Mouse (Mus musculus) intestine, embryonic 16.5 days (tissue): ENCODE data around the gene Nog. TPM values are rescaled to one million over a fixed set of nuclear protein-coding genes. Genes with fewer than 3 reads are reported as not detected.
A peak's percentile ranks its signal among the peaks of the same experiment; 100 is the strongest.

Experiments used
- ATAC-seq: fragments of 200-750 bp; cut with Nextera tagmentation; 2 replicates; pipeline ENCODE4 v1.8.0; 2017; ENCODE audit warnings: moderate TSS enrichment, moderate library complexity
- H3K27ac ChIP-seq: fragments of 300-500 bp; sonication (generic); 2 replicates; pipeline ENCODE4 v1.5.1; 2014; ENCODE audit warnings: mild to moderate bottlenecking, low read length
- H3K27me3 ChIP-seq: fragments of 300-500 bp; sonication (generic); replicated peaks from 2 replicates; pipeline ENCODE4 v1.6.1; 2014; ENCODE audit warnings: low read length, control low read depth, mixed read lengths; ENCODE audit not compliant: control insufficient read depth, insufficient read depth
- H3K36me3 ChIP-seq: fragments of 300-500 bp; sonication (generic); 2 replicates; pipeline ENCODE4 v1.6.1; 2014; ENCODE audit warnings: low read length, control low read depth; ENCODE audit not compliant: control insufficient read depth, insufficient read depth
- H3K4me1 ChIP-seq: fragments of 300-500 bp; sonication (generic); 2 replicates; pipeline ENCODE4 v1.6.1; 2014; ENCODE audit warnings: low read length, control low read depth, mixed read lengths; ENCODE audit not compliant: control insufficient read depth, insufficient read depth
- H3K4me2 ChIP-seq: fragments of 300-500 bp; sonication (generic); 2 replicates; pipeline ENCODE4 v1.6.1; 2014; ENCODE audit warnings: low read depth, low read length, control low read depth
- H3K4me3 ChIP-seq: fragments of 300-500 bp; sonication (generic); 2 replicates; pipeline ENCODE4 v1.5.1; 2014; ENCODE audit warnings: mild to moderate bottlenecking, low read length
- H3K9ac ChIP-seq: fragments of 300-500 bp; sonication (generic); 2 replicates; pipeline ENCODE4 v1.6.1; 2014; ENCODE audit warnings: low read depth, low read length
- H3K9me3 ChIP-seq: fragments of 300-500 bp; sonication (generic); 2 replicates; pipeline ENCODE4 v1.6.1; 2016; ENCODE audit warnings: low read length, control low read depth; ENCODE audit not compliant: control insufficient read depth
- WGBS: fragments of 180-500 bp; shearing (Covaris S2); extraction: QIAGEN DNeasy Blood & Tissue Kit; methylation state at CpG from one replicate; pipeline ENCODE4 v1.1.7; 2014; 5-methylcytosine and 5-hydroxymethylcytosine counted together
- polyA plus RNA-seq: library from polyadenylated mRNA; unstranded; fragments of >200 nt; fragmentation: Nextera tagmentation; extraction: Ambion mirVana; gene quantifications from 2 replicates; pipeline ENCODE4 v1.2.1, GENCODE M21; 2015

Gene Nog
- polyA plus RNA-seq, 1 experiment from 2014 or later = 1.3 TPM

DNA sequence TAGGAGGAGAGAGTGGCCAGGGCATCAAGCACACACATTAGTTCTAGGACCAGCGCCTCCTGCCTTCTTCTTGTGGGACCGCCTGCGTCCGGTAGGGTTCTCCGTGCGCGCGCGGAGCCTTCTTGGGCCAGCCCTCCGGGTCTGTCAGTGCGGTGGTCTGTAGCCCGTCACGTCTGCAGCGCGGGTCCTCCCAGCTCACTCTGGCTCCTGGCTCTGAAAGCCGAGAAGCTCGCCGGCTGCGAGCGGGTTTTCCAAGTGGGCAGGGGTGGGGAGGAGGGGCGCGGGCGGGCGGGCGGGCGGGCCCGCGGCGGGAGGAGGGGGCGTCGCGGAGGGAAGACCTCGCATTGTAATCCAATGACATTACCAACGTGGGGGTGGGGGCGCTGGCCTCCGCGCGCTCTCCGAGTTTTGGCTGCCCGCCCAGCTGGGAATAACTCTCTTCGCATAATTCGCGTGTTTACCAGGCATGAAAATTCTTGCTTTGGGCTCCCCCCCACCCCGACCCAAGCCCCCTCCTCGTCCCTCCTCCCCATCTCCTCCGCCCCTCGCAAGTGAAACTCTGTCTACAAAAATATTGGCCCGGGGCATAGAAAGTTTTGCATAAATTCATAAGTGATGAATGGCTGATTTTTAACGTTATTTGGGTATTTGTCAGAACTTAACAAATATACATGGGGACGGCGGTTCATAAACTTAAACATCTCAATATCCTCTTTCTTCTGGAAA, 3.7 kb downstream of the Nog start:
- peak overlapping the region; percentile 48 for H3K27ac ChIP-seq
- H3K4me3 ChIP-seq = peak overlapping the region; percentile 49
- no peaks in the 10 kb centered on the region for H3K36me3 ChIP-seq
- ATAC-seq = peak; percentile 55
- WGBS = under 1% methylated on average over 39 of the region's 51 CpGs
- H3K9me3 ChIP-seq = no peaks in the 10 kb centered on the region
- H3K27me3 ChIP-seq = peaks cover 40% of the 10 kb centered on the region
- H3K4me1 ChIP-seq = peaks cover 15% of the 10 kb centered on the region
- H3K9ac ChIP-seq = 0 out of 2 replicates have a peak overlapping the region, but pooled peaks have one; percentile 46
- peak overlapping the region; percentile 83 for H3K4me2 ChIP-seq

DNA sequence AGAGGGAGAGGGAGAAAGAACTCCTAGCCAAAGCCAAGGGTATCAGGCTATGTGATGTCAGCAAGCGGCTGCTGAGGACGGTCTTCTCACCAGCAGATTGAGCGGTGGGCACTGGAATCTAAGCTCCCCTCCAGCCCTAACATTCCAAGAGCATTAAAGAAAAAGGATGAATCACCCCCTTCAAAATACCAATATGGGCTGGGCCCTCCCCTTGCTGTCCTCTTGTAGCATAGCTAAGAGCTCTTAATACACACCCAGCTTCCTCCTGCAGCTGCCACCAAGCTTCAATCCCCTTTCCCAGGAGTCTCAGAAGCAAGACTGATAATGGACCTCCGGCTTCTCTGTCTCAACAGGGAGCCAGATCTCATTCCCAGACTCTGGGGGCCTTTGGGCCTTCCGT, 4.6 kb downstream of the Nog start:
- no peaks in the 10 kb centered on the region for H3K9me3 ChIP-seq
- H3K4me1 ChIP-seq = peaks cover 15% of the 10 kb centered on the region
- peak overlapping the region; percentile 83; the same call in 1 of the 2 replicates for H3K4me2 ChIP-seq
- peak overlapping the region; percentile 49 for H3K4me3 ChIP-seq
- H3K27me3 ChIP-seq = peaks cover 43% of the 10 kb centered on the region
- H3K9ac ChIP-seq = 0 out of 2 replicates have a peak overlapping the region, but pooled peaks have one; percentile 2
- WGBS = 43% methylated on average over 5 of the region's 5 CpGs
- H3K27ac ChIP-seq = peak overlapping the region; percentile 48
- ATAC-seq = no peak
- H3K36me3 ChIP-seq = no peaks in the 10 kb centered on the region

DNA sequence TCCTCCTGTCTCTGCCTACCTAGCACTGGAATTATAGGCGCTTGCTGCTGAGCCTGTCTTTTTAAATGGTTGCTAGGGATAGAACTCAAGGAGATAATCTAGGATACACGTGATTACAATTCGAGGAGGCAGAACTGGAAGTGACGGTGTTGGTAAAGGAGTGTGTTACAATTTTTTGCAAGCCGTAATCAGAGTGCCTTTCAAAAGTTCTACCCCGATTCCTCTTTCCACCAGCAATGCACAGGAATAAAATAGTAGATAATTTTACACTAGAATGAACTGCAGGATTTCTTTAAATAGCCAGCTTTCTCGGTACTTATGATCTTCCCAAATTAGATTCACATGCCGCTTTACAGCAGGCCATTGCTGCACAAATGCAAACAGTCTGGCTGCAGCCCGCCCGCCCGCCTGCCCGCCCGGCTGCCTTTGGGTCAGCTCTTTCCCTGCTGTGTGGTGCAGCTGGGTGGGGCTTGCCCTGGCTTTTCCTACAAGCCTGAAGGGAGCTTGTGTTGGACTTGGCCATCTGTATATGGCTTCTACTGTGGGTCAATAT, 32.2 kb downstream of the Nog start:
- Histone ChIP-seq H3K9ac (no peak overlapping the region), H3K36me3 (no peaks in the 10 kb centered on the region), H3K4me3 (no peak overlapping the region), H3K9me3 (no peaks in the 10 kb centered on the region), H3K4me1 (no peaks in the 10 kb centered on the region), H3K27ac (no peak overlapping the region), H3K4me2 (no peak overlapping the region), H3K27me3 (no peaks in the 10 kb centered on the region)
- no peak for ATAC-seq
- 84% methylated on average over 13 of the region's 13 CpGs for WGBS

- Histone ChIP-seq H3K36me3 (no peaks in the 10 kb centered on the region), H3K4me1 (no peaks in the 10 kb centered on the region), H3K9me3 (no peaks in the 10 kb centered on the region), H3K27me3 (no peaks in the 10 kb centered on the region), H3K9ac (no peak overlapping the region), H3K27ac (no peak overlapping the region), H3K4me3 (no peak overlapping the region), H3K4me2 (no peak overlapping the region)
- ATAC-seq = no peak
- 94% methylated on average over 3 of the region's 3 CpGs for WGBS
Measured at GRCm38 (mm10) chr11:89267520-89267919, 34.6 kb downstream of the Nog start.

GRCm38 (mm10) chr11:89265080-89265479, 37.1 kb downstream of the Nog start:
- no peak overlapping the region for H3K9ac ChIP-seq
- H3K9me3 ChIP-seq = no peaks in the 10 kb centered on the region
- WGBS = 39% methylated on average over 4 of the region's 4 CpGs
- H3K4me3 ChIP-seq = no peak overlapping the region
- no peaks in the 10 kb centered on the region for H3K4me1 ChIP-seq
- H3K4me2 ChIP-seq = no peak overlapping the region
- H3K27me3 ChIP-seq = no peaks in the 10 kb centered on the region
- no peak for ATAC-seq
- H3K36me3 ChIP-seq = no peaks in the 10 kb centered on the region
- H3K27ac ChIP-seq = no peak overlapping the region

GRCm38 (mm10) chr11:89259338-89259915, 42.7 kb downstream of the Nog start:
- Histone ChIP-seq H3K4me2 (no peak overlapping the region), H3K27me3 (no peaks in the 10 kb centered on the region), H3K9ac (no peak overlapping the region), H3K4me1 (no peaks in the 10 kb centered on the region), H3K9me3 (no peaks in the 10 kb centered on the region), H3K36me3 (no peaks in the 10 kb centered on the region), H3K27ac (no peak overlapping the region), H3K4me3 (no peak overlapping the region)
- no peak for ATAC-seq
- WGBS = 82% methylated on average over 7 of the region's 7 CpGs

DNA sequence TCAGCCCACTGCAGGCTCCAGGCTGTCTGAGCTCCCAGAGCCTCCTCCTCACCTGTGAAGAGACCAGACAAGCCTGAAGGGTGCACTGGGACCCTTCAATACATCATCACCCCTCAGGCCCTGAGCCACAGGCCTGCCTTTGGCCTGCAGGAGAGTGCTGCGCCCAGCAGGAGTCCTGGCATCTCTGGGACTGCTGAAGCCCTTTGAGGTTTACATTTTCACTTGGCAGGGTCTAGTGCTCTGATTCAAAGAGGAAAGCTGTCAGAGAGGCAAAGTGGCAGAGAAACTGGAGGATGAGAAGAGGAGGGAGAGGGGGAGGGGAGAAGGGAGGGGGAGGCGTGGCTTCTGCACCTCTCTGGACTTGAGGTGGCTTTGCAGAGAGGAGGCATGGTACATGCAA, 44.2 kb downstream of the Nog start:
- H3K36me3 ChIP-seq = no peaks in the 10 kb centered on the region
- H3K4me2 ChIP-seq = no peak overlapping the region
- 56% methylated on average over 2 of the region's 2 CpGs for WGBS
- ATAC-seq = no peak
- no peaks in the 10 kb centered on the region for H3K27me3 ChIP-seq
- no peak overlapping the region for H3K27ac ChIP-seq
- H3K4me1 ChIP-seq = no peaks in the 10 kb centered on the region
- no peak overlapping the region for H3K4me3 ChIP-seq
- no peak overlapping the region for H3K9ac ChIP-seq
- no peaks in the 10 kb centered on the region for H3K9me3 ChIP-seq

GRCm38 (mm10) chr11:89253973-89254372, 48.2 kb downstream of the Nog start:
- no peaks in the 10 kb centered on the region for H3K9me3 ChIP-seq
- H3K4me3 ChIP-seq = no peak overlapping the region
- H3K4me1 ChIP-seq = no peaks in the 10 kb centered on the region
- no peak overlapping the region for H3K27ac ChIP-seq
- H3K36me3 ChIP-seq = no peaks in the 10 kb centered on the region
- ATAC-seq = no peak
- H3K27me3 ChIP-seq = no peaks in the 10 kb centered on the region
- no peak overlapping the region for H3K4me2 ChIP-seq
- H3K9ac ChIP-seq = no peak overlapping the region
- 84% methylated on average over 13 of the region's 13 CpGs for WGBS
